Mouse (Mus musculus): ENCODE data around the gene Eps8.

Gene Eps8

GRCm38 (mm10) chr6:137612071-137612547, 42.6 kb downstream of the Eps8 start:
- no peak for DNase-seq (ENCODE audit: low spot score)

GRCm38 (mm10) chr6:137608160-137608930, 46.3 kb downstream of the Eps8 start:
- DNase-seq (ENCODE audit: low spot score), result no peak

- no peak for DNase-seq (ENCODE audit: low spot score)
Observed at GRCm38 (mm10) chr6:137606541-137606940, 48.1 kb downstream of the Eps8 start.

- no peak for DNase-seq (ENCODE audit: low spot score)
Observed at GRCm38 (mm10) chr6:137604417-137605248, 50.0 kb downstream of the Eps8 start.

- no peak for DNase-seq (ENCODE audit: low spot score)
Observed at GRCm38 (mm10) chr6:137598306-137598705, 56.4 kb downstream of the Eps8 start.

- no peak for DNase-seq (ENCODE audit: low spot score)
Observed at GRCm38 (mm10) chr6:137597442-137598058, 57.1 kb downstream of the Eps8 start.

- DNase-seq (ENCODE audit: low spot score), result no peak
Observed at GRCm38 (mm10) chr6:137592582-137592981, 62.1 kb downstream of the Eps8 start.

DNA sequence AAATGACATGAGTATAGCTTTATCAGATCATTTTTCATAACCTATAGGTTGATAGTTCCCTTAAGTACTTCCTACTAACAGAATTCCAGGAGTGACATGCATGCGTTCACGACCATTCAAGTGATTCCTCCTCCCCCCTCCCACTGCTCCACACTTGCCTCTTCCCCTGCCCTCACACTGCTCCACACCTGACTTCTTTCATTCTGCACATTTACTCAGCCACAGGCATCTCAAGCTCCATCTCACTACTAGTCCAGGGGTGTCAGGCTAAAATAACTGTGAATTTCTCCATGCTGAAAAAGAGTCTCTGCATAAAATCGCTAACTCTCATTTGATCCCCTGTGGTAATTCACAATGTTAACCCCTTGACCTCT, 65.4 kb downstream of the Eps8 start:
- no peak for DNase-seq (ENCODE audit: low spot score)

- DNase-seq (ENCODE audit: low spot score), result no peak
Observed at GRCm38 (mm10) chr6:137588481-137589244, 66.0 kb downstream of the Eps8 start.

GRCm38 (mm10) chr6:137587866-137588265, 66.8 kb downstream of the Eps8 start:
- no peak for DNase-seq (ENCODE audit: low spot score)

DNA sequence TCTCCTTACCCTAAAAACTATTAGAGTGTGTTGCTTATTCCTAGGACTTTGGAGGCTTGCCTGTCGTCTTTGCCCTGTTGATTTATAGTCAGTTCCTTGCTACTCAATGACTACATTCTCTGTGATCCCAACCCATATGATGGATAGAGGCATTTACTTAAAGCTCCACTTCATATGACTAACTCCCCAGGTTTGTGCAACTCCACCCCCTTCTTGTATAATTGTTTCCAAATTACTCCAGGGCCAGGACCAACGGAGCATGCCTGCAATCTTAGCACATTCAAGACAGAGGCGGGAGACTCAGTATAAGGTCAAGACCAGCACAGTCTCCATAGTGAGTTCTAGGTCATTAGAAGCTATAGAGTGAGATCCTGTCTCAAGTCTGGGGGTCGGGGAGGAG, 69.4 kb downstream of the Eps8 start:
- DNase-seq (ENCODE audit: low spot score), result no peak

GRCm38 (mm10) chr6:137583056-137583455, 71.6 kb downstream of the Eps8 start:
- no peak for DNase-seq (ENCODE audit: low spot score)

DNA sequence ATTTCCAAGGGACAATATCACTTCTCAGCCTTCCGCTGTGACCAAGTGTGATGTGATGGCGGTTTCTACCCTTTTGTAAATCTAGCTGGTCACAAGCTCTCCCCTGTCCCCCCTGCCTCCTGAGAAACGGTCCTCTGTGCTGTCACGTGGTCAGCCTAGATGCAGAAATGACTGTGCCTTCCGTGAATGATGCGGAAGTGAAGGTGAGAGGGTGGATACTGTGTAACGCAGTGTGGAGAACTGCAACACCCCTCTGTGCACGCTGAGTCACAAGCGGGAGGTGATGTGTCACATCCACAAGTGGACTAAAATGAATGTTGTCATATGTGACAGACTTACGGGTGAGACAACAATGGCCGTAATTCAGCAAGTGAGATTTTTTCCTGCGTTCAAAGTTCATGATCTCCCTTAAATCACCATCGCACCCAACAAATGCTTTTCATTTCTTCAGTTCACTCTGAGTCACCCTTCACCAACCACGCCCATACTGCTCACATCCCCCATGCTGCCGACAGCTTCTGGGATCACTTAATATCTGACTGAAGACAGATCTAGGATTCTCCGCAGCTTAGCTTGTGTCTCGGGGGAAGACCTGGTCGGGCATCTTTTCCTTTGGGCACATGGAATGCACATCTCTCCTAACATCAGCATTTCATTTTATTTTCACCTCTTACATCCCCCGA, 72.3 kb downstream of the Eps8 start:
- DNase-seq (ENCODE audit: low spot score), result no peak

GRCm38 (mm10) chr6:137581331-137582010, 73.2 kb downstream of the Eps8 start:
- DNase-seq (ENCODE audit: low spot score), result no peak

DNA sequence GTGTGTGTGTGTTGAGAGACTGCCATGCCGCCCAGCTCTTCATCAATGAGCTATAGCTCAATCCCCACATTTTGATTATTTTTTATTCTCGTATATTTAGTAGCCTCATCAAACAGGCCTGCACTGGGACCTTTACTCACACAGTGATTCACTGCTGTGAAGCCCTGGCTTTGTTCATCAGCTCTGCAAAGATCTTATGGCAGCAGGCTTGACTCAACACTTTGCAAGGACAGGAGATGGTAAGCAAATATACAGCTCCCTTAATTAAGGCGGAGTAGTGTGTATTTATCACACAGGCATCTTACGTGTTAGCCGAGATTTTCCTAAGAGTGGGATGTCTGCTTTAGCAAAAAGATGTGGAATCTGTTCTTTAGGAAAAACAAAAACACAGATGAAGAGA, 74.2 kb downstream of the Eps8 start:
- DNase-seq (ENCODE audit: low spot score), result no peak

DNA sequence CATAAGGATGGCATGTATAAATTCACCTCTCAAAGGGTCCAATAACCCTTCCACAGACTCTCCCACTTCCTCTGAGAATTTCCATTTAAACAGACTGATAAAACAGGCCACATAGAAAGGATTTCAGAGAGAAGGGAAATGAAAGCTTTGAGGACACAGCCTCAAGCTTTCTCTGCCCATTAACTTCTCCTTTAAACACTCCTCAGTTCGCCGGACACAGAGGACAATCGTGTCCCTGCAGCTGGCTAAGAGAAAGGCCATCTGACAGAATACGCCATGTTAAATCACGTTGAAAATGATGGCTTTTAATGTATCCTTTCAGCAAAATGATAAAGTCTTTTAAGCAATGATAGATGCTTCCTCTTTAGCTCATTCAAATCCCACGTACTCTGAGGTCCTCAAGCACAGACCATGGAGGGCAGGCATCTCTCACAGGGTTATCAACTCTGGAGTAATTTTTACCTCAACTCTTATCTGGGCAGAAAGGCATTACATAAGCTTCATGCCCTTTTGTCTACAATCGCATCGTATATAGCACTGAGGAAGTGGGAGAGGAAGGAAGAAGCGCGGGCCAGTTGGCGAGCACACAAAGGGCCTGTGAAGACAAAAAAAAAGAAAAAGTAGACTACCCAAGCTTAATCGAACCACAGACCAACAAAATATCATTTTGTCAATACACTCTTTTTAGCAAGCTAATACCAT, 77.9 kb downstream of the Eps8 start:
- no peak for DNase-seq (ENCODE audit: low spot score)

DNA sequence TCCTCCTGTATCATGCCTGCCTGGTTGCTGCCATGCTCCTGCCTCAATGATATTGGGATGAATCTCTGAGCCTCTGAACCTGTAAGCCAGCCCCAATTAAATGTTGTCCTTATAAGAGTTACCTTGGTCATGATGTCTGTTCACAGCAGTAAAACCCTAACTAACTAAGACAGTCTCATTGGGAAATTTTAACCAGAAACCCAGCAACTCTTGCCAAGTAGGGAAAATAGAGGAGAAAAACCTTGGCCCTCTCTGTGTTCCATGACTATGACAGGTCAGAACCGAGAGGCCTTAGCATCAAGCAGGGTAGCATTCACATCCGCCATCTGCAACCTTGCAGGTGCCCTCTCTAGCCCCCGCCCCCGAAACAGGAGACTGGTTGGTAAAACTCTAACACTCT, 78.6 kb downstream of the Eps8 start:
- DNase-seq (ENCODE audit: low spot score), result no peak

DNA sequence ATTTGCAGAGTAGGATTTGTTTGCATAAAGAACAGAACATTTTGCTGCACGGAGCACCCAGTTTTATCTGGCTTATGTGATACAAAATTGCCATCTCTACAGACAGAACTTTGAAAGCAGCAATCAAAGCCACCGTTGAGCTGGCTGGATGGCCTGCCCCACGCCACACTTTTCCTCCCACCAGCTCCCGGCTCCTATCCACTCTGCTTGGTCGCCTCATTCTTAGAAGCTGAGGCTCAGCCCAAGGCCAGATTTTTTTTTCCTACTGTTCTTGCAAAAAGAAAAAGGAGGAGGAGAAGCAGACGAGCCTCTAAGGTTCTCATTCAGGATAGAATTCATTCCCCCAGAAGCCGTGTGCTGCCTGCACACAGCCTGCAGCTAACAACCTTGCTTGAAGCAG, 80.8 kb downstream of the Eps8 start:
- DNase-seq (ENCODE audit: low spot score), result no peak

GRCm38 (mm10) chr6:137570718-137571131, 84.0 kb downstream of the Eps8 start:
- DNase-seq (ENCODE audit: low spot score), result no peak

GRCm38 (mm10) chr6:137570019-137570418, 84.7 kb downstream of the Eps8 start:
- no peak for DNase-seq (ENCODE audit: low spot score)
